Mouse (Mus musculus): Measurements from ENCODE around the gene Gpr83.

DNA sequence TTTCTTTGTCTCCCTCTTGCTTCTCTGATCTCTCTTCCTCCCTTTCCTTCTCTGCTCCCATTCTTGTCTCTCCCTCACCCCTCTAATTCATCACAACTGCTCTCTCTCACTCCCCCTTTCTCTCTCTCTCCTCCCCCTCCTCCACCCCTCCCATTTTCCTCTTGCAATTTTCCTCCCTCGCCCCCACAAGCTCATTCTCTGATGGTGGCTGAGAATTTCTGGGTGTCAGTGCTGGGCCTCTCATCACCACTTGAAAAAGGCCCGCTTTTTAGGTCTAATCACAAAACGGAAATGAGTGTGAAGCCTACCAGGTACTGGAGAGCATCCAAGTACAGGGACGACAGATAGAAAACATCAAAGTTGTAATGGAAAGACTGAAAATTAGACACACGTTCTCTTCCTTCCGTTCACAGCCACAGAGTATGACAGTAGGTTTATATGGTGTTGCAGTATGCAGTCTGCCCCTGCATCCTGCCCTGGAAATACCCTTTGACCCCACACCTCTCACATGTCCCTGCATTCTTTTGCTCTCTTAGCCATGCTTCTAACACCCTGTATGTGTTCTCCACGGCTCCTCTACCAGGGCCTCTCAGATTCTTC is 47.9 kb downstream of the Gpr83 start:
- no peak for TF ChIP-seq SIN3A (IDR thresholded peaks at IDR 0.05; ENCODE audit: low read length)
- TF ChIP-seq POLR2AphosphoS5 (IDR thresholded peaks at IDR 0.05; ENCODE audit: borderline replicate concordance, low read depth, low read length) = no peak
- no peak for TF ChIP-seq CTCF (IDR thresholded peaks at IDR 0.05 in 2 of 3, conservative IDR thresholded peaks at IDR 0.05 in 1 of 3; ENCODE audit: control insufficient read depth in 1 of 3, insufficient read depth in 1 of 3, low read depth in 2 of 3, low read length in 3 of 3, poor library complexity in 1 of 3, severe bottlenecking in 1 of 3)
- TF ChIP-seq TCF12 (IDR thresholded peaks at IDR 0.05; ENCODE audit: low read depth, low read length) = no peak
